In the genomic region with DNA sequence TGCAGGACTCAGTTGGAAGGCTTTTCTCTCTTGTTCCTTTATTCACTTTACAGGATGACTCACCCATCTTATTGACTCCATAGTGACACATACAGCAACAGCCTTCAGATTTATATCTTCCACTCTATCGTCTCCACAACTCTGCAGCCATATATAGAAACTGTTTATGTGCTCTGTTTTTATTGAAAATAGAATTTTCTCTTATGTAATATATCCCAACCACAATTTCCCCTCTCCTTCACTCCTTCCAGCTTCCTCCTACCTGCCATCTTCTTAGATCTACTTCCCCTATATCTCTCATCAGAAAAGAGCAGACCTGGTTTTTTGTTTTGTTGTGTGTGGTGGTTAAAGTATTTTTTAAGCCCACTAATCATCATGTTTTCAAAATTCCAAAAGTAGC, we compare ENCODE assay signal across 25 mouse cellular contexts.
DNase-seq lines count a peak whose midpoint lies in the region; ATAC-seq and TF ChIP-seq lines count a peak whose summit lies in the region.
"Had no signal": no experiment of that assay in that cellular context is flagged by ENCODE, and none has a peak within 500 bp of the region (broad histone marks: within the 10 kb centered on the region; RNA-seq: fewer than 3 reads in every experiment).

No protein-coding gene starts in this region.

- no peaks in the 10 kb centered on the region for H3K27me3 ChIP-seq in lung, embryonic 15.5 days
- H3K27me3 ChIP-seq: CH12.LX; embryonic facial prominence, embryonic 12.5 days; embryonic facial prominence, embryonic 15.5 days; hindbrain, embryonic 13.5 days had no signal

- 49% methylated on average over 1 of the region's 1 CpGs for WGBS in lung, embryonic 15.5 days

- peak overlapping the region; percentile 50 for H3K27ac ChIP-seq in lung, embryonic 15.5 days
- no peak overlapping the region for H3K27ac ChIP-seq in left cerebral cortex, adult 2 months
- H3K27ac ChIP-seq: embryonic facial prominence, embryonic 12.5 days; embryonic facial prominence, embryonic 15.5 days; hindbrain, embryonic 13.5 days had no signal

- no peak overlapping the region for H3K4me3 ChIP-seq in lung, embryonic 15.5 days
- no peak overlapping the region for H3K4me3 ChIP-seq in left cerebral cortex, adult 2 months
- H3K4me3 ChIP-seq: embryonic facial prominence, embryonic 12.5 days; embryonic facial prominence, embryonic 15.5 days; hindbrain, embryonic 13.5 days had no signal

- no peak for DNase-seq in lung, postnatal 4 days
- DNase-seq in MN1 (ENCODE audit: low spot score) = peak; percentile 34
- no peak for DNase-seq in left cerebral cortex, adult 2 months (ENCODE audit: extremely low spot score in 1 of 2, low spot score in 2 of 2)
- no peak for DNase-seq in layer of hippocampus, adult 11-12 months (ENCODE audit: low spot score)
- DNase-seq: adrenal gland, adult 2 months; adrenal gland, postnatal 14 days; B cell, adult 2 months; cerebellum, adult 11-12 months; cerebellum, adult 8-10 months; cerebellum, postnatal 10 days; forebrain, postnatal 0 days; gastrocnemius, postnatal 10 days; gastrocnemius, postnatal 36 days; heart, adult 11 months had no signal

- TF ChIP-seq CTCF in left cerebral cortex, adult 2 months (IDR thresholded peaks at IDR 0.05) = no peak

- no peak for ATAC-seq in lung, embryonic 15.5 days (ENCODE audit: borderline replicate concordance, extremely low read depth, low FRiP score, low TSS enrichment)
- peak; percentile 71 for ATAC-seq in common myeloid progenitor, adult 5-6 weeks (replicated peaks; ENCODE audit: low read depth, poor library complexity, severe bottlenecking)
- peak; percentile 71 for ATAC-seq in megakaryocyte progenitor cell, adult 5-6 weeks (replicated peaks; ENCODE audit: poor library complexity)
- ATAC-seq: forebrain, embryonic 14.5 days; forebrain, postnatal 0 days; hindbrain, embryonic 16.5 days had no signal

- intact Hi-C loops in left cerebral cortex, adult 2 months (cut with DNase I) = no loop called here

- no peaks in the 10 kb centered on the region for H3K4me1 ChIP-seq in lung, embryonic 15.5 days
- H3K4me1 ChIP-seq: embryonic facial prominence, embryonic 12.5 days; embryonic facial prominence, embryonic 15.5 days; hindbrain, embryonic 13.5 days had no signal

- H3K9ac ChIP-seq in lung, embryonic 15.5 days = no peak overlapping the region
- H3K9ac ChIP-seq: embryonic facial prominence, embryonic 12.5 days; embryonic facial prominence, embryonic 15.5 days; forebrain, postnatal 0 days; hindbrain, embryonic 13.5 days had no signal

- H3K4me2 ChIP-seq in lung, embryonic 15.5 days = no peak overlapping the region
- H3K4me2 ChIP-seq: embryonic facial prominence, embryonic 12.5 days; embryonic facial prominence, embryonic 15.5 days; heart, embryonic 11.5 days; hindbrain, embryonic 13.5 days had no signal

- no peaks in the 10 kb centered on the region for H3K9me3 ChIP-seq in lung, embryonic 15.5 days
- H3K9me3 ChIP-seq: embryonic facial prominence, embryonic 12.5 days; embryonic facial prominence, embryonic 15.5 days; G1E; hindbrain, embryonic 13.5 days had no signal

- no peaks in the 10 kb centered on the region for H3K36me3 ChIP-seq in lung, embryonic 15.5 days
- H3K36me3 ChIP-seq: embryonic facial prominence, embryonic 12.5 days; embryonic facial prominence, embryonic 15.5 days; G1E; hindbrain, embryonic 13.5 days had no signal
